Mouse (Mus musculus) adrenal gland, adult 10 weeks (tissue): ENCODE measurements around the gene C1d. TPM values are rescaled to one million over a fixed set of nuclear protein-coding genes. Genes with fewer than 3 reads are reported as not detected.

ENCODE experiments used
- polyA plus RNA-seq: library from polyadenylated mRNA; stranded (reverse); fragments of 350-450 nt; fragmentation: Illumina TruSeq; extraction: RNeasy Lipid Tissue Mini Kit (QIAGEN cat#74804); gene quantifications from one replicate; pipeline ENCODE4 v1.2.3, GENCODE M21; 2014; ENCODE audit warnings: low read depth, low replicate concordance

Gene C1d
- 136 TPM for polyA plus RNA-seq

DNA sequence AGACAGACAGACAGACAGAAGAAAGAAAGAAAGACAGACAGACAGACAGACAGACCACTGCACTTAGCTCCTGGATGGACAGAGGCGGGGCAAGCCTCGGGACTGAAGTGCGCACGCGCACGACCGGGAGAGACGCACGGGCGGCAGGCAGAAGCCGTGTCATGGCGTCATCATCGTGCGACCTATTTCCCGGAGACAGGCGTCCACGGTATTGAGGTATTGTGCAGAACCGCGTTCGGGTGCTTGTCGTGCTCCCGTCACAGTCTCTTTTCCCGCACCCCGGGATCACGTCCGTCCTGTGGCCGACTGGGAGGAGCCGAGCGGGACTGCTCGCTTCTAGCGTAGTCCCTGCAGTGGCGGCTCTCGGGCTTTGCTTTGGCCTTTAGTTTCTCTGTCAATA is at the start of gene C1d:
C1d (plus strand) TSS at position 137 of the 400 bp plus-strand sequence.

GRCm38 (mm10) chr11:17211258-17212140 is 45.9 kb upstream of the C1d start, which contains the start of gene Pno1:
Gene Pno1 (minus strand): TSS chr11:17211568.

Other genes with a start within 250 kb of the C1d start
- 25.7 TPM for gene Cnrip1, start 206.0 kb upstream of the C1d start, polyA plus RNA-seq
- 19.7 TPM for gene Plek, start 205.2 kb upstream of the C1d start, polyA plus RNA-seq
- gene Ppp3r1, start 98.3 kb upstream of the C1d start, polyA plus RNA-seq, result 485 TPM
- gene Wdr92, start 75.5 kb upstream of the C1d start, polyA plus RNA-seq, result 21.0 TPM
- 144 TPM for gene Pno1, start 46.0 kb upstream of the C1d start, polyA plus RNA-seq